Mouse (Mus musculus) inflammation-experienced regulatory T-cells (primary cell): ENCODE results near the gene Dis3l. TPM values are rescaled to one million over a fixed set of nuclear protein-coding genes. Genes with fewer than 3 reads are reported as not detected.

ENCODE experiments used
- polyA plus RNA-seq, 2 experiments: library from polyadenylated mRNA; unstranded; fragments of 100-300 nt; shearing (Covaris generic); gene quantifications; one replicate each; pipeline ENCODE4 v1.2.1; 2017

The Dis3l gene
- polyA plus RNA-seq: 10 to 100 TPM; 21.2 to 26.5 TPM

GRCm38 (mm10) chr9:64341254-64341566 is at the start of gene Dis3l:
Gene Dis3l, minus strand, starts transcription at chr9:64341288.

GRCm38 (mm10) chr9:64385511-64386465 is 44.7 kb upstream of the Dis3l start, which contains the start of gene Megf11:
Gene Megf11, plus strand, starts transcription at chr9:64385626.

GRCm38 (mm10) chr9:64281105-64281780 is 59.8 kb downstream of the Dis3l start, which contains the start of gene Tipin:
Gene Tipin, plus strand, starts transcription at chr9:64281581.

Other genes starting within 250 kb of the Dis3l start
- gene Lctl, start 224.1 kb downstream of the Dis3l start, polyA plus RNA-seq: 1 to 10 TPM in 1 of 2 experiments, under 1 TPM in 1; 0.64 to 2.6 TPM
- 1 to 10 TPM; 1.5 to 2.1 TPM for gene Zwilch, start 168.2 kb downstream of the Dis3l start, polyA plus RNA-seq
- 1,000 to 10,000 TPM; 1,282 to 1,679 TPM for gene Rpl4, start 167.9 kb downstream of the Dis3l start, polyA plus RNA-seq
- gene Snapc5, start 162.0 kb downstream of the Dis3l start, polyA plus RNA-seq: 10 to 100 TPM; 52.9 to 61.3 TPM
- 10 to 100 TPM in 1 of 2 experiments, 1 to 10 TPM in 1; 8.3 to 16.7 TPM for gene Uchl4, start 106.1 kb downstream of the Dis3l start, polyA plus RNA-seq
- gene Map2k1, start 87.7 kb downstream of the Dis3l start, polyA plus RNA-seq: 100 to 1,000 TPM in 1 of 2 experiments, 10 to 100 TPM in 1; 93.5 to 103 TPM
- gene Tipin, start 59.7 kb downstream of the Dis3l start, polyA plus RNA-seq: 10 to 100 TPM; 34.6 to 55.8 TPM
- gene Megf11, start 44.3 kb upstream of the Dis3l start, polyA plus RNA-seq: 1 to 10 TPM in 1 of 2 experiments, under 1 TPM in 1; 0.57 to 1.7 TPM